Mouse (Mus musculus) gastrocnemius, adult 8-10 months (tissue): ENCODE results near the gene Ankrd33b. TPM values are rescaled to one million over a fixed set of nuclear protein-coding genes. Genes with fewer than 3 reads are reported as not detected.
A peak's percentile ranks its signal among the peaks of the same experiment; 100 is the strongest.

Experiments
- DNase-seq, 2 experiments: peaks; one replicate each; pipeline ENCODE4 v3.0.0; 2022; ENCODE audit warnings: low spot score in 2 of 2
- total RNA-seq, 4 experiments: library from RNA; stranded (reverse); gene quantifications; 2 replicates each; pipeline ENCODE4 v1.2.4; 2022

Gene Ankrd33b
- total RNA-seq, 4 experiments from 2014 or later: 11.5 to 18.8 (median 16.5) TPM

- no peak for DNase-seq
These were observed 101.7 kb downstream of the Ankrd33b start for GRCm38 (mm10) chr15:31265845-31266244.

DNA sequence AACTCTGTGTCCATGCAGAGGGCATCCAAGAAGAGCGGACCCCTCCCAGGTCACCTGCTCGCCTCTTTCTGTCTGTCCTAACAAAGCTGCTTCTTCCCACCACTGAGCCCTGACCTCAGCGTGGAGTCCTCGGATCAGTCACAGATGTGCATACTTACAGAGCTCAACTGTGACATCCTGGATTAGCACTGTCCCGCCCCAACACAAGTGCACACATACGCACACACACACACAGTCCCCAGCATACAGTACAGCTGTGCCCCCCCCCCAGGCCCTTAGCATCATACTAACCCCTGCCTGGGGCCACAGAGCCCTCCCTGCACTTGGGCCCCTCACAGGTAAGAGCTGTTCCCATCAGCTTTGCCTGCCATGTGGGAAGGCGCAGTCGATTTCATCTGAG, 102.1 kb downstream of the Ankrd33b start:
- DNase-seq: no peak

GRCm38 (mm10) chr15:31264827-31265226, 102.7 kb downstream of the Ankrd33b start:
- DNase-seq: peak; percentile 44 to 51

DNA sequence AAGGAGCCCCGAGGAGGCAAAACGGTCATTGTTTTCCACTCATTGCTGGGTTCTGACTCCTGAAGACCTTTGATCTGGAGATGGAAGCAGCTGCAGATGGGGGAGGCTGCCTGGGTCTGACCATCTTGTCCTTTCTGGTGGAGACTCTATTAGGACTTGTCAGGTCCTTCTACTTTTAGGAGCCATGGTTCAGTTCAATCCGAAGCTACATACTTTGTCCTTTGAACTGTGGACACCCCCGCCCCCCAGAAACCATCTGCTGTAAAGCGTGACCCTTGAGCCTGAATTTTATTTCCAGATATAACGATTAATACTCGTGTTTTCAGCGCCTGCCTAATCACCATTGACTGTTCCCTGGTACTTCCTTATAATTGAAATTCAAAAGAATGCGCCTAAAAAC, 105.2 kb downstream of the Ankrd33b start:
- no peak for DNase-seq

GRCm38 (mm10) chr15:31261094-31261493, 106.4 kb downstream of the Ankrd33b start:
- no peak for DNase-seq

DNA sequence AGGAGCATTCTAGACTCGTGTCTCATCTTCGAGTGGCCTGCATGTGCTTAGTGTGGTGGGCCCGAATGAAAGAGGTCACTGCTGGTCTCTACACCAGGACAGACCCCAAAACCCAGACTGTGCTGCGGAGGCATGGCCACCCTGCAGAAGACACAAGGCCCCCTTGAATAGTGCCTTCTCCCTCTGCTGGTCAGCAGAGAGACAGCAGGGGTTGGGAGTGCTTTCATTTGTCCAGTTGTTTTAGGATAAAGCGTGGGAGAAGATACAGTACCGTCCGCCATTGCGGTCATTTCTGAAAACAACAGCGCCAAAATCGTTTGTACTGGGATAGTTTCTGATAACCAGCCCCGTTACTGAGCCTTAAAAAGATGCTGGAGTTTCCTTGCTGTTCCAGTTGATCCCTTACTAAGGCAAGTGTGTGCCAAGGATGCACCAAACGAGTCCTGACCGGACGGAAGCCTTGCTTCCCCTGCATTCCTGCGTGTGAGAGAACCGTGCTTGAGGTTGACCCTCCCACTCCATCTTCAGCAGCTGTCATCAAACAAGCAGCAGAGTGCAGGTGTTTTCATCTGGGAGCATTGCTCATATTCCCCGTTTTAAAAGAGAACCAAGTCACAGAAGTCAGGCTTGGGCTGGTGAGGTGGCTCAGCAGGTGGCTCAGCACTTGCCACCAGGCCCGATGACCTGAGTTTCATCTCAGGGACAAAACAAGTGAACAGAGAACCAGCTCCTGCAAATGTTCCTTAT, 108.7 kb downstream of the Ankrd33b start:
- DNase-seq: no peak

DNA sequence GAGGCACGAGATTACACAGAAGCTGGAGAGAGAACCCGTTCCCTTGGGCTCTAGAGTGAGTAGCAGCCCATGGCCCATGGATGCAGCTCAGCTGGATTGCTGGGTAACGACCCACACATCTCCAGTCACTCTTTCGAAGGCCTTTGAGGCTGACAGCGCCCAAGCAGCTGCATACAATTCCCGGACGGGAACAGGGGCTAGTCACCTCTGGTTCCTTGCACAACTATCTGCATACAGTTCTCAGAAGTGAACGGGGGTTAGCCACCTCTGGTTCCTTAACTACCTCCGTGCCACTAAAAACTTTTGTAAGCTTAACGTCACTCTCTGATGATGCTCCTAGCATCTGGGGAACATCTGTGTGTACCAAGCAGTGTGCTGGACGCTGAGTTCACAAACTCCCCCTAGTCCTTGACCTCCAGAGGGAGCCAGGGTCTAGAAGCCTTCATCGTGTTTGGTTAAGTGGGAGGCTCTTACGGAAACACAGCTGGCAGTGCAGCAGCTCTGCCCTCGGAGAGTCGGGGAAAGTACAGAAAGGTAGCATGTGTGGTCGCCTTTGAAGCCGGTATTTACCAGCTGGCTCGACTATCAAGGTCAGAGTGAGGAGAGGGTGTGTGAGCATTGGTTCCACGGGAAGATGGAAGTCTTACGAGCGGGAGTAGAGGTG, 109.4 kb downstream of the Ankrd33b start:
- DNase-seq: no peak

GRCm38 (mm10) chr15:31257329-31257728, 110.2 kb downstream of the Ankrd33b start:
- DNase-seq: no peak

DNA sequence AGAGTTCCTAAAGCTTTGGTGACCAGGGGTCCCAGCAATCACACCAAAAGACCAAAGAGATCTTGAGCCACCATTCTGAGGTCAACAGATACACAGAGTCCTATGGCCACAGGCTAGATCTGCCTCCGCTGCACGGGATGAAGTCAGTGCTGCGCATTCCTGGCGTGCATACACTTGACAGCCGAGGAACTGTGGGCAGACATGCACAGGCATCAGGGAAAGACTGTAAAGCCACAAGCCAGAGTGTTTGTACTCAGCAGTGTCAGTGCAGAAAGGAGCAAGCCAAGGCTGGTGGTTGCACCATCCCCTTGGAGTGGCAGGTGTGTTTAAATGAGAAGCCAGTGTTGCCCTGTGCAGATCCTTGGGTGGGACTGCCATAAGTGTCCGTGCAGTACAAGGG, 111.8 kb downstream of the Ankrd33b start:
- no peak for DNase-seq

DNA sequence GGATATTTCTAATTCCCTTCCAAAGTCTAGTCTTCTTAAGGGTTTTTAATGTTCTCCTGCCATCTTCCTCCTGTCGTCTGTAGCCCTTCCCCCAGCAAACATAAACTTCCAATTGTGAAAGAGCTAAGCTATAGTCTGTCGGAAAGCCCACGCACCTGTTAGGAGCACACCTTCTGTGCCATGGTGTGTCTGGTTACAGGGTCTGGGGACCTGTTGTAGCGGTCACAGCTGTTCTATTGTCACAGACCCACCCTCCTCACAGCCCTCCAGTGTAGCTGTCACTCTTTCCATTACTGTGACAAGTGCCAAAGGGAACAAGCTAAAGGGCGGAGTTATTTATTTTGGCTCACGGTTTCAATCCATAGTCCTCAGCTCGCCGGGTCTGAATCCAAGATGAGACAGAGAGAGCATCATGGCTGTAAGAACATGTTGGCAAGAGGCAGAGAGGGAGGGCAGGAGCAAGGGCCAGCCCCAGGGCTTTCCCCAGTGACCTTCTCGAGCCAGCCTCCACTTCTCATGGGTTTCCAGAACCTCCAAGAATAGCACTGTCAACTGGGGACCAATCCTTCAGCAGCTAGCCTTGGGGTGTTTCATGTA, 112.5 kb downstream of the Ankrd33b start:
- DNase-seq: no peak

- DNase-seq: no peak
These were observed 113.6 kb downstream of the Ankrd33b start for GRCm38 (mm10) chr15:31253963-31254362.

- no peak for DNase-seq
These were observed 114.1 kb downstream of the Ankrd33b start for GRCm38 (mm10) chr15:31253380-31253779.

DNA sequence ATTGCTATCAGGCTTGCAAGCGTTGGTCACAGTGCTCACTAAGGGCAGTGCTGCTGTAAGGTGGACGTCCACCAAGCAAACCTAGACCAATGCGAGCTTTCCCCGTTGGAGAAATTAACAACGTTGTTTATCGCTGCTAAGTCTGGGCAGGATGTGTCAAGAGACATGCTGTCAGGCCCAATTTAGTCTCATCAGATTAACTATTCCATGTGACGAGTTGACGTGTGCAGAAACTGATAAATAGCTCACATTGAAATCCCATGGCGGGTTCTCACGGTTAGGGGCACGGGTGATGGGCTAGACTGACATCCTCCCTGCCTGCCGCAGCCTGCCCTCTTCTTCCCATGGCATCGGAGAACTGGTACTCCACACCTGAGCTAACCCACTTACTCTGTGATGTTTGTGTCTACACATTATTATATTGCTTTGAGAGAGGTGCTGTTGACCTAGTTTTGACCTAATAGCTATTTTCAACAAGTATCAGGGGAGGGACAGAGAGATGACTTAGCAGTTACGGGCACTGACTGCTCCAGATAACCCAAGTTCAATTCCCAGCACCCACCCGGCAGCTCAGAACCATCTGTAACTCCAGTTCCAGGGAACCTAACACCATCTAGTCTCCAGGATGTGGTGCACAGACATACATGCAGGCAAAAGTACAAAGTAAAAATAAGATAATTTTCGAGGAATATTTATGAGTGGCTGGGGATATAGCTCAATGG, 114.8 kb downstream of the Ankrd33b start:
- DNase-seq: no peak

DNA sequence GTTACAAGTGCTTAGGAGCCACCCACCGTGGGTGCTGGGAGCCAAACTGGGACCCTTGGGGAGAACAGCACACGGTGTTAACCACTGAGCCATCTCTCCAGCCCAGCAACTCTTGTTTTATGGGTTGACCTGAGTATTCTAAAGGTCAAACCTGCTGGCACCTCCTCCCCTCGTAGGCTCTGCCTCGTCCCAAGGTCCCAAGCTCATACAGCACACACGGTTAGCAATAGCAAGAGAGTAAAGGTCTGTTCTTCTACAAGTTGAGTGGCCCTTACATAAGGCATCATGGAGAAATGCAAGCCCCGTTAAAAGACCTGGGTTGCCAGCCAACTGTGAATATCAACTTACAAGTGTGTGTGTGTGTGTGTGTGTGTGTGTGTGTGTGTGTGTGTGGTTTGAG, 116.3 kb downstream of the Ankrd33b start:
- no peak for DNase-seq

- no peak for DNase-seq
These were observed 116.8 kb downstream of the Ankrd33b start for GRCm38 (mm10) chr15:31250676-31251075.

DNA sequence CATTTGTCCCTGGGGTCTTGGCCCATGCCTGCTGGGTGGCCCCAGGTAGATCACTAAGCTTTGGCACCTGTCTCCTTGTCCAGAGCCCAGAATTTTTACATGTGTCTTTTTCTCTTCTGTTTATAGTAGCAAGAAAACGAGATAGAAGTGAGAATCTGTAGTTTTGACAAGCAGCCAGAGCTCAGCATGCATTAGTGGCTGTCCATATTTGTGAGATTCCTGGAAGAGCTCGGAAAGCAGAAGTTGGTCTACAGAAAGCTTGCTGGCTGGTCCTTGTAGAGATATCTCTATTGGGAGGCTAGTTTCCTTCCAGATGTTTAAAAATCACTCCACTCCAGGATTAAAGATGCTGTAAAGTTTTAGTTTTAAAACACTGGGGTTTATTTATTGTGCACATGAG, 117.5 kb downstream of the Ankrd33b start:
- no peak for DNase-seq

- DNase-seq: no peak
These were observed 118.6 kb downstream of the Ankrd33b start for GRCm38 (mm10) chr15:31248882-31249281.

GRCm38 (mm10) chr15:31247035-31247434, 120.5 kb downstream of the Ankrd33b start:
- no peak for DNase-seq

DNA sequence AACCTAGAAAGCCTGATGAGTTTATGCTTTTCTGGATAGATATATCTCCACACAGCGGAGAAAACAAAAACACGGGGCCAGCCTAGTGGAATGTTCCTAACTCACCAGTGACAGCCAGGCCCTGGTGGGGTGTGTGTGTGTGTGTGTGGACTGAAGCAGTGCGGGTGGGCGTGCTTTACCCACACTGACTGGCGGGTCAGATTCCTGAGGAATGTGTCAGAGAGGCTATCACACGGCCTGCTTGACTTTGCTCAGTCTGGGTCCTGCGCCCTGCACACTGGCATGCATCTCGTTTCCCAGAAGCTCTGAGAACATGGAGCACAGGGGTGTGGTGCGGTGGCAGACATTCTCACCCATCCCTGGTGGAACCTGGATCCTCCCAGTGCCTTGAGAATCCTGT, 121.6 kb downstream of the Ankrd33b start:
- DNase-seq: no peak

DNA sequence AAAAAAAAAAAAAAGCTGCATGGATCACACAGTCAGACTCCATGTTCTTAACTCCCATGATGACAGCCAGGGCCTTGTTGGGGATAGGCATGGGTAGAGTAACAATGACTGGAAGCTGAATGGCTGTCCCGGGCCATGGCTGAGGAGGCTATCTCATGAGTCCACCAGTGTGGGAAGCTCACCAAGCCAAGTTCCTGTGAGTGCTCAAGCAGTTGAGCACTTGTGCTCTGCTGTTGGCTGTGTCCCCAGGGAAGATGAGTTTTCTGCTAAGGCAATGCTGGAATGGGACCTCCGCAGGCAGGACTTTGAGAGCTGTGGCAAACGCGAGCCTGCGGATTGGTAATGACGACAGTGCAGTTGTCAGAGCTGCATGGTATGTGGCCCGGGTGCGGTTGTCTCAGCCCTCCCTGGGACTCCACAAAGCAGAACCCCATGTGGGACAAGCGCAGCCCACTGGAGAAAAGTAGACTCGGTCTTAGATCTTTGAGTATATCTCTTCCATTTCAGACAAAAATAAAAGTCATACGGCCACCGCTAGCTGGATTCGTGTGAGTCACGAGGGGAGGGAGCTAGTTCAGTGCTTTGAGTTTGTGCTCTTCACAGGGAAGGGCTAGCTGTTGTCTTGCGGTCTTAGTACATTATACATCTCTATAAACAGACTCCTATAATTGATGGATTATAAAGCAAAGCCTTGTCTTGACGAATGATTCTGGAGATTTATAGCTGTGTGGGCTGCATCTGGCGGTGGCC, 122.7 kb downstream of the Ankrd33b start:
- no peak for DNase-seq

GRCm38 (mm10) chr15:31243260-31243659, 124.3 kb downstream of the Ankrd33b start:
- no peak for DNase-seq
